Mouse (Mus musculus) erythroblast, embryonic 14.5 days (primary cell): ENCODE measurements around the gene Srrm2. TPM values are rescaled to one million over a fixed set of nuclear protein-coding genes. Genes with fewer than 3 reads are reported as not detected.
A peak's percentile ranks its signal among the peaks of the same experiment; 100 is the strongest.
"Not testable (repeated sequence)": the region's sequence is repeated elsewhere in the genome, so short reads cannot be mapped to it uniquely, and the experiment has no call there.

ENCODE experiments used
- H3K27me3 ChIP-seq: 2 replicates; pipeline ENCODE4 v1.6.1; 2012; ENCODE audit warnings: inconsistent platforms; ENCODE audit not compliant: control insufficient read depth
- H3K36me3 ChIP-seq: 2 replicates; pipeline ENCODE4 v1.6.1; 2012; ENCODE audit warnings: mild to moderate bottlenecking, inconsistent platforms; ENCODE audit not compliant: control insufficient read depth
- H3K4me1 ChIP-seq: 2 replicates; pipeline ENCODE4 v1.6.1; 2012; ENCODE audit warnings: inconsistent platforms; ENCODE audit not compliant: control insufficient read depth
- H3K4me3 ChIP-seq: replicated peaks from 2 replicates; pipeline ENCODE3; 2012; ENCODE audit warnings: moderate library complexity, mild to moderate bottlenecking, inconsistent platforms
- H3K9me3 ChIP-seq: 2 replicates; pipeline ENCODE4 v1.6.1; 2012; ENCODE audit warnings: low read length, inconsistent platforms, mixed read lengths; ENCODE audit not compliant: control insufficient read depth
- GATA1 ChIP-seq: IDR thresholded peaks from 2 replicates; pipeline ENCODE4 v1.6.1; 2012; ENCODE audit warnings: low read length, inconsistent platforms, mixed read lengths
- TAL1 ChIP-seq: IDR thresholded peaks from 3 replicates; pipeline ENCODE4 v1.6.1; 2012; ENCODE audit warnings: low read length, inconsistent platforms, mixed read lengths
- polyA plus RNA-seq: library from polyadenylated mRNA; stranded (reverse); fragments of >175 nt; gene quantifications from 2 replicates; pipeline ENCODE4 v1.2.3, GENCODE M21; 2012

The Srrm2 gene
- polyA plus RNA-seq, 1 experiment = 21.7 TPM

DNA sequence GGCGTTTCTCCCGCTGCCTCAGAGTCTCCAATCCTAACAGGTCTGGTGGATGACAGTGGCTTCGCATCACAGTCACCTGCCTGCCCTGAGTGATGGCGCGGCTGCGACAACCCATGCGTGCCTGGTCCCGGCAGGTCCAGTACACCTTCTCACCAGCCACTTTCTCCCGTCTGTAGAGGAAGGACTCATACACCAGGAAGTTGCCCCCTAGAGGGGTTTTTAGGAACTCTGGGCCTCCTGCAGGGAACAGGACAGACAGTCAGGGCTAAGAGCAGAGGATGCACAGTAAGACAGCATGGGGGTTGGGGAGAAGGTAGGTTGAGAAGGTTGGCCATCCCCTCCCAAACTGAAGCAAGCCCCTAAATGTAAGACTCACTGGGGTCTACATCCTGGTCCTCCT, 30.1 kb upstream of the Srrm2 start:
- Histone ChIP-seq H3K4me1 (no peaks in the 10 kb centered on the region), H3K27me3 (no peaks in the 10 kb centered on the region), H3K36me3 (peaks cover 12% of the 10 kb centered on the region), H3K9me3 (peaks cover 2% of the 10 kb centered on the region; the same call in 1 of the 2 replicates), H3K4me3 (no peak overlapping the region)
- TF ChIP-seq TAL1 (no peak), GATA1 (no peak)

DNA sequence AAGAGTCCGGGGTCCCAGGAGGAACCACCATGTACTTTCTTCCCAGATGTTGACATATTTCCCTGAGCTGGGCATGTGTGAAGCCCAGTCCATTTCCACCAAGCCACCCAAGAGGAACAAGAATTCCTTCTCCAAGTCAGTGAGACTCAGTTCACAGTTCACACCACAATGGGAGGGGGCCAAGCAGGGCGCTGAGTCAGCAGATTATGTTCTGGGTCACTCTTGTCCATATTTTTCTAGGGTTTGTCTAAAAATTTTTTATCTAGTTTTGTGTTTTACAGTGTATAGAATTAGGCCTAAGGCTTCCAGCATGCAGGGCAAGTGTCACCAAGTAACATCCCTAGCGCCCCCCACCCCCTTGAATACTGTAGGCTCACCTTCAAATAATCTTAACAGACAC, 29.2 kb upstream of the Srrm2 start:
- Histone ChIP-seq H3K4me3 (no peak overlapping the region), H3K4me1 (no peaks in the 10 kb centered on the region), H3K36me3 (peaks cover 10% of the 10 kb centered on the region), H3K27me3 (no peaks in the 10 kb centered on the region), H3K9me3 (peaks cover 2% of the 10 kb centered on the region; the same call in 1 of the 2 replicates)
- no peak for TF ChIP-seq TAL1
- no peak for TF ChIP-seq GATA1

- TF ChIP-seq GATA1 (no peak), TAL1 (no peak)
- Histone ChIP-seq H3K36me3 (peaks cover 6% of the 10 kb centered on the region), H3K27me3 (no peaks in the 10 kb centered on the region)
Observed at GRCm38 (mm10) chr17:23762976-23763375, 27.4 kb upstream of the Srrm2 start.

DNA sequence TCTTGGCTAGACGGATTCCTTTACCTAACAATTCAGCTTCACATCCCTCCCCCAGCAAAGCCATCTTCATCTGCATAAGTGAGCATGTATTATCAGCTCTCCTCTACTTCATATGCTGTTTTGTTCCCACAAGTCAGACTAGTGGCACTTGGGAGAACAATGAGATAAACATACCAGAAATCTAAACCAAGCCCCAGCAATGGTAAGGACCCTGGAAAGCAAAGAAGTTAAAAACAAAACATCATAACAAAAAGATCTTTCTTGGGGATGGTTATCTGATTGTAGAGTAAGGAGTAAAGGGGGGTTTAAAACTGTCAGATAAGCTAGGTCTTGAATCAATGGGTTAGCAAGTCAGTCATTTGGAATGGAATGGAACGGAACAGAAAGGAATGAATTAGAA, 19.8 kb upstream of the Srrm2 start:
- Histone ChIP-seq H3K27me3 (peaks cover 8% of the 10 kb centered on the region), H3K4me1 (peaks cover 18% of the 10 kb centered on the region), H3K9me3 (no peaks in the 10 kb centered on the region), H3K4me3 (peak overlapping the region; percentile 94), H3K36me3 (no peaks in the 10 kb centered on the region)
- TF ChIP-seq TAL1 = no peak
- no peak for TF ChIP-seq GATA1

More at GRCm38 (mm10) chr17:23762976-23763375, 27.4 kb upstream of the Srrm2 start:
- no peak overlapping the region for H3K4me3 ChIP-seq
- H3K4me1 ChIP-seq = no peaks in the 10 kb centered on the region
- peaks cover 2% of the 10 kb centered on the region; the same call in 1 of the 2 replicates for H3K9me3 ChIP-seq

GRCm38 (mm10) chr17:23770896-23771283, 19.4 kb upstream of the Srrm2 start:
- no peaks in the 10 kb centered on the region for H3K9me3 ChIP-seq
- no peaks in the 10 kb centered on the region for H3K36me3 ChIP-seq
- H3K4me1 ChIP-seq = peaks cover 18% of the 10 kb centered on the region
- peak overlapping the region; percentile 94 for H3K4me3 ChIP-seq
- peaks cover 8% of the 10 kb centered on the region for H3K27me3 ChIP-seq
- TF ChIP-seq TAL1 (no peak), GATA1 (no peak)

DNA sequence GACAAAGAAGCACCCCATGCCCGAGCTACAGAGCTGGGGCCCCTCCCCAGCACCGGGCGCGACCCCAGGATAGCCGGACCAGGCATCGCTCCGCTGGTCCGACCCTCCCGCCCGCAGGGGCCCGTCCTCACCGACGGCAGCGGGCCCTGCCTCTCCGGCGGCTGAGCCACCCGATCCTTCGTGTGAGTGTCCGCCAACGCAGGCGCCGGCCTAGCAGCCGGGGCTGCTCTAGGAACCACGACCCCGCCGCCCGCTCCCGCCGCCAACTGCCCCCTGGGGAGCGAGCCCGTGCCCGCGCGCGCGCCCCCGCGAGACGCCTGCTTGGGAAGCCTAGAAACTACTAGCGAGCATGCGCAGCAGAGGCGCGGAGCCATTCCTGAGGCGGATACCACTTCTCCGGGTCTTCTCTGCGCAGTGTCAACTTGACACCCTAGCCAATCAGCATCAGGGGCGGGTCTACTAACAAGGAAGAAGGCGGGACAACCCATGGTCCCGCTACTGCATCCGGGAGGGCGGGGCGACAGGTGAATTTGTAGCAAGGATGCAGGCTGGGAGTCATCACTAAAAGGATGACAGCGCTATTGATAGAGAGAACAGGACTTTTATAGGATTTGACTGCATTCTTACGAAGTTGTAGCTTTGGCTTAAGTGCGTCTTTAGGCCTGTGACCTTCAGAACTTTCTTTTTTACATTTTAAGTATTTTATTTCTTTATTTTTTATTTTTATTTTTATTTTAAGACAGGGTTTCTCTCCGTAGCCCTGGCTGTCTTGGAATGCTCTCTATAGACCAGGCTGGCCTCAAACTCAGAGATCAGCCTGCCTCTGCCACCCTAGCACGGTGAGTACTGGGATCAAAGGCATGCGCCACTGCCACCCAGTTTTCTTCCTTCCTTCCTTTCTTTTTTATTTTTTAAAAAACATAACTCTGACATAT, 18.8 kb upstream of the Srrm2 start, which contains the start of gene Flywch1:
Flywch1 (minus strand) TSS at position 319 of the 935 bp plus-strand sequence.
- H3K9me3 ChIP-seq = no peaks in the 10 kb centered on the region
- peaks cover 8% of the 10 kb centered on the region for H3K27me3 ChIP-seq
- H3K4me3 ChIP-seq = peak within 1 kb of the TSS; percentile 94
- no peaks in the 10 kb centered on the region for H3K36me3 ChIP-seq
- TF ChIP-seq TAL1 (no peak), GATA1 (no peak)
- peaks cover 18% of the 10 kb centered on the region for H3K4me1 ChIP-seq

DNA sequence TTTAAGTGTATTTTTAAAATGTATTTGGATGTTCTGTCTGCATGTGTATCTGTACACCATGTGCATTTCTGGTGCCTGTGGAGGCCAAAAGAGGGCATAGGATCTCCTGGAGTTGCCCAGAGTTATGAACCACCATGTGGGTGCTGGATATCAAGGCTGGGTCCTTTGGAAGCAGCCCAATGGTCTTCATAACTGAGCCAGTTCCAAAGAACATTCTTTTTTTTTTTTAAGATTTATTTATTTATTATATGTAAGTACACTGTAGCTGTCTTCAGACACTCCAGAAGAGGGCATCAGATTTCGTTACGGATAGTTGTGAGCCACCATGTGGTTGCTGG, 18.1 kb upstream of the Srrm2 start:
- not testable (repeated sequence) for H3K36me3 ChIP-seq, H3K4me3 ChIP-seq, H3K27me3 ChIP-seq, H3K9me3 ChIP-seq
- peaks cover 18% of the 10 kb centered on the region for H3K4me1 ChIP-seq

DNA sequence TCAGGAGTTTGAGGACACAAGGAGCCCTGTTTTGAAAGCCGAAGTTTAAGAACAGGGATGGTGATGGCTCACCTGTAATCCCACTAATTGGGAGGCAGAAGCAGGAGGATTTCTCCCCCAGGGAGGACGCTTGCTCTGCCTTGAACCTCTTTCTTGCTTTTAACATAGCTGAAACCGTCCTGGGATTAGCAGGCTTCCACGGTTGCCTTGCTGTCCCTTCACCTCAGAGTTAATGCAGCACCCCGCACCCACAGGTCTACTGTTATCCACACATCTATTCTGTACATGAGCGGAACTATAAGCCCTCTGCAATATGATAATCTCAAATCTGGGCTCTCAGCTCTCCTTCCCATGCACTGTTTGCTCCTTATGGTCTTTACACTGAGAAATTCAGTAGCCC, 16.7 kb upstream of the Srrm2 start:
- H3K27me3 ChIP-seq = peaks cover 8% of the 10 kb centered on the region
- no peaks in the 10 kb centered on the region for H3K9me3 ChIP-seq
- H3K4me1 ChIP-seq = peaks cover 18% of the 10 kb centered on the region
- no peaks in the 10 kb centered on the region for H3K36me3 ChIP-seq
- H3K4me3 ChIP-seq = no peak overlapping the region
- TF ChIP-seq GATA1 (no peak), TAL1 (no peak)

DNA sequence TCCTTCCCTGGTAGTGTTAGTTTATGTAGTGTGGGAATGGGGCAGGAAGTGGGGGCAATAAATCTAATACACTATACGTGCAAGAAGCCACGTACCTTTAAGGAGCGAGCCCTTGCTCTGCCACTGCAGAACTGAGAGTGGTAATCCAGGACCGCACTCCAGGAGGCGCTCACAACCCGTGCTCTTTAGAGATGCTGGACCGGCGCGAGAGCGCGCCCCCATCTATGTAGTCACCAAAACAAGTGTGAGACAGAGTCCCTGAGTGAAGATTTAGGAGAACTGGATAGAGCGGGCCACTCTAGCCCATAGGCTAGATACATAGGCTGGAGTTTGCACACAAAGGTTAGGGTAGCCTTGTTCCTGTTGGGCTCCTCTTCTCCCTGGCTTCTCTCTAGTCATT, 16.2 kb upstream of the Srrm2 start:
- H3K36me3 ChIP-seq = no peaks in the 10 kb centered on the region

More for the DNA sequence above, 16.2 kb upstream of the Srrm2 start:
- TF ChIP-seq TAL1 (no peak), GATA1 (no peak)
- H3K27me3 ChIP-seq = peaks cover 8% of the 10 kb centered on the region
- no peak overlapping the region for H3K4me3 ChIP-seq
- H3K9me3 ChIP-seq = no peaks in the 10 kb centered on the region
- H3K4me1 ChIP-seq = peaks cover 18% of the 10 kb centered on the region
